Mouse (Mus musculus): ENCODE data around the gene Deup1. TPM values are rescaled to one million over a fixed set of nuclear protein-coding genes. Genes with fewer than 3 reads are reported as not detected.

Deup1 gene
- polyA plus RNA-seq (2012; rRNA removed; ENCODE audit: low replicate concordance): 0.06 and 0.27 TPM in 2 replicates

DNA sequence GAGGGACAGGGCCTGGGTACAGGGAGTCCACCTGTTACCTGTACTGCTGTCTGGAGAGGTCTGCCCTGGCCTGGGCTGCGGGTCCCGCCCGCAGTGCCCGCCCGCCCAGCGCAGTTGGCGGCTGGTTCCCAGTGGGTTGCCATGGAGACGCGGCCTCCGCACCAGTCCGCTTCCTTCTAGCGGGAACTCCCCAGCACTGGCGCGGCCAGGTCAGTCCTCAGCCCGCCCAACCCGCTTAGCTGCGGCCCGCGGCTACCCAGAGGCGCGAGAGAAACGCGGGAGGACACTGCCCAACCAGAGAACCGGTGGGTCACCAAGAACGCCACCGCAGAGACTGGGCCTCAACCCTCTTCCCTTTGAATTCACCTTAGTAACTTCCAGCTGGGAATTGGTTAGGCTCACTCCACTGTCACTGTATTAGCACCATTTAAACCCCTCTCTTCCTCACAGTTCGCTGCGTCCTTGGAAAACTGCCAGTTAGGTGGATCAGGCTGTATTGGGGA is at the start of gene Deup1:
Gene Deup1, minus strand, starts transcription at position 149 of the 503 bp plus-strand sequence.

Other genes with a start within 250 kb of the Deup1 start
- 7.2 and 8.5 TPM in 2 replicates for gene Smco4, start 134.5 kb downstream of the Deup1 start, polyA plus RNA-seq (2012; rRNA removed; ENCODE audit: low replicate concordance)
- 3.5 and 8.6 TPM in 2 replicates for gene Slc36a4, start 81.8 kb upstream of the Deup1 start, polyA plus RNA-seq (2012; rRNA removed; ENCODE audit: low replicate concordance)
- not detected in 2 replicates for gene Mtnr1b, start 246.6 kb upstream of the Deup1 start, polyA plus RNA-seq (2012; rRNA removed; ENCODE audit: low replicate concordance)